18 mouse cellular contexts compared by ENCODE assay signal in genomic region chr3:145775862-145776261, GRCm38 (mm10). TPM values are rescaled to one million over a fixed set of nuclear protein-coding genes. Genes with fewer than 3 reads are reported as not detected.
DNase-seq lines count a peak whose midpoint lies in the region; ATAC-seq and TF ChIP-seq lines count a peak whose summit lies in the region.
"Had no signal": no experiment of that assay in that cellular context is flagged by ENCODE, and none has a peak within 500 bp of the region (broad histone marks: within the 10 kb centered on the region; RNA-seq: fewer than 3 reads in every experiment).

No protein-coding gene starts in this region.

- no peak overlapping the region for H3K4me3 ChIP-seq in kidney, embryonic 14.5 days (ENCODE audit: low read length)
- no peak overlapping the region for H3K4me3 ChIP-seq in liver, adult 2 months (ENCODE audit: insufficient read depth, low read depth, low read length)
- H3K4me3 ChIP-seq in liver, embryonic 11.5 days (ENCODE audit: low read depth, low read length), result no peak overlapping the region
- no peak overlapping the region for H3K4me3 ChIP-seq in intestine, embryonic 15.5 days (replicated peaks)
- H3K4me3 ChIP-seq in stomach, embryonic 16.5 days (replicated peaks; ENCODE audit: low read length), result no peak overlapping the region
- H3K4me3 ChIP-seq in hindbrain, embryonic 11.5 days (ENCODE audit: low read depth, low read length), result no peak overlapping the region
- H3K4me3 ChIP-seq: forebrain, embryonic 15.5 days; heart, embryonic 10.5 days; hindbrain, embryonic 13.5 days had no signal

- H3K4me1 ChIP-seq in kidney, embryonic 14.5 days (ENCODE audit: control insufficient read depth, insufficient read depth, low read length), result peaks cover 3% of the 10 kb centered on the region; the same call in 1 of the 2 replicates
- H3K4me1 ChIP-seq in liver, adult 2 months (ENCODE audit: control insufficient read depth, insufficient read depth, low read length), result peaks cover 22% of the 10 kb centered on the region
- peaks cover 2% of the 10 kb centered on the region for H3K4me1 ChIP-seq in liver, embryonic 11.5 days (replicated peaks; ENCODE audit: control insufficient read depth, insufficient read depth, low read length)
- H3K4me1 ChIP-seq in intestine, embryonic 15.5 days (replicated peaks), result peaks cover 11% of the 10 kb centered on the region; the same call in 1 of the 2 replicates
- 0 out of 2 replicates have a peak, but pooled peaks cover 6% of the 10 kb centered on the region for H3K4me1 ChIP-seq in stomach, embryonic 16.5 days (ENCODE audit: control insufficient read depth, insufficient read depth, low read length)
- 0 out of 2 replicates have a peak, but pooled peaks cover 2% of the 10 kb centered on the region for H3K4me1 ChIP-seq in hindbrain, embryonic 11.5 days (replicated peaks; ENCODE audit: control insufficient read depth, insufficient read depth, low read length)

- no peaks in the 10 kb centered on the region for H3K27me3 ChIP-seq in kidney, embryonic 14.5 days (ENCODE audit: control insufficient read depth, insufficient read depth, low read length)
- no peaks in the 10 kb centered on the region for H3K27me3 ChIP-seq in liver, adult 2 months (ENCODE audit: control insufficient read depth, insufficient read depth, low read length)
- no peaks in the 10 kb centered on the region for H3K27me3 ChIP-seq in liver, embryonic 11.5 days (replicated peaks; ENCODE audit: control insufficient read depth, insufficient read depth, low read length)
- H3K27me3 ChIP-seq in intestine, embryonic 15.5 days (replicated peaks), result no peaks in the 10 kb centered on the region
- no peaks in the 10 kb centered on the region for H3K27me3 ChIP-seq in stomach, embryonic 16.5 days (ENCODE audit: control insufficient read depth, insufficient read depth, low read length)
- H3K27me3 ChIP-seq in hindbrain, embryonic 11.5 days (ENCODE audit: control insufficient read depth, insufficient read depth, low read length), result no peaks in the 10 kb centered on the region
- H3K27me3 ChIP-seq: forebrain, embryonic 15.5 days; hindbrain, embryonic 13.5 days had no signal

- no peaks in the 10 kb centered on the region for H3K9me3 ChIP-seq in kidney, embryonic 14.5 days (ENCODE audit: control insufficient read depth, low read length)
- no peaks in the 10 kb centered on the region for H3K9me3 ChIP-seq in liver, embryonic 11.5 days (ENCODE audit: control insufficient read depth, low read length)
- no peaks in the 10 kb centered on the region for H3K9me3 ChIP-seq in intestine, embryonic 15.5 days
- no peaks in the 10 kb centered on the region for H3K9me3 ChIP-seq in stomach, embryonic 16.5 days (replicated peaks; ENCODE audit: control insufficient read depth, low read length)
- no peaks in the 10 kb centered on the region for H3K9me3 ChIP-seq in hindbrain, embryonic 11.5 days (ENCODE audit: control insufficient read depth, low read length)
- H3K9me3 ChIP-seq: forebrain, embryonic 15.5 days; heart, embryonic 10.5 days; hindbrain, embryonic 13.5 days had no signal

- H3K4me2 ChIP-seq in kidney, embryonic 14.5 days (replicated peaks; ENCODE audit: low read depth, low read length), result no peak overlapping the region
- no peak overlapping the region for H3K4me2 ChIP-seq in liver, embryonic 11.5 days
- H3K4me2 ChIP-seq in intestine, embryonic 15.5 days (replicated peaks), result peak overlapping the region; percentile 6; the same call in 1 of the 2 replicates
- H3K4me2 ChIP-seq in stomach, embryonic 16.5 days (ENCODE audit: low read depth, low read length), result no peak overlapping the region
- no peak overlapping the region for H3K4me2 ChIP-seq in hindbrain, embryonic 11.5 days (replicated peaks; ENCODE audit: low read depth, low read length)
- H3K4me2 ChIP-seq: forebrain, embryonic 15.5 days; hindbrain, embryonic 13.5 days had no signal

- no peak for TF ChIP-seq POLR2A in liver, adult 2 months (IDR thresholded peaks at IDR 0.05; ENCODE audit: extremely low read depth, insufficient read depth, low read length)

- WGBS in kidney, embryonic 14.5 days, result 80% methylated on average over 5 of the region's 5 CpGs
- WGBS in liver, adult 2 months, result 36% methylated on average over 5 of the region's 5 CpGs
- 88% methylated on average over 5 of the region's 5 CpGs for WGBS in liver, embryonic 11.5 days
- WGBS in intestine, embryonic 15.5 days, result 64% methylated on average over 5 of the region's 5 CpGs
- 72% methylated on average over 5 of the region's 5 CpGs for WGBS in stomach, embryonic 16.5 days
- WGBS in hindbrain, embryonic 11.5 days, result 83% methylated on average over 5 of the region's 5 CpGs

- no peak overlapping the region for H3K27ac ChIP-seq in kidney, embryonic 14.5 days (ENCODE audit: low read depth, low read length)
- no peak overlapping the region for H3K27ac ChIP-seq in liver, adult 2 months (replicated peaks; ENCODE audit: insufficient read depth, low read depth, low read length)
- H3K27ac ChIP-seq in liver, embryonic 11.5 days (ENCODE audit: low read depth, low read length), result no peak overlapping the region
- no peak overlapping the region for H3K27ac ChIP-seq in intestine, embryonic 15.5 days
- no peak overlapping the region for H3K27ac ChIP-seq in stomach, embryonic 16.5 days (ENCODE audit: low read length)
- no peak overlapping the region for H3K27ac ChIP-seq in hindbrain, embryonic 11.5 days (ENCODE audit: low read depth, low read length)
- H3K27ac ChIP-seq: forebrain, embryonic 15.5 days; heart, embryonic 10.5 days; hindbrain, embryonic 13.5 days had no signal

- TF ChIP-seq CTCF in liver, adult 2 months (IDR thresholded peaks at IDR 0.05; ENCODE audit: low read depth, low read length), result no peak

- H3K36me3 ChIP-seq in kidney, embryonic 14.5 days (ENCODE audit: control insufficient read depth, insufficient read depth, low read length), result no peaks in the 10 kb centered on the region
- H3K36me3 ChIP-seq in liver, adult 2 months (ENCODE audit: control insufficient read depth, insufficient read depth, low read length), result no peaks in the 10 kb centered on the region
- H3K36me3 ChIP-seq in liver, embryonic 11.5 days (ENCODE audit: control insufficient read depth, insufficient read depth, low read length), result no peaks in the 10 kb centered on the region
- no peaks in the 10 kb centered on the region for H3K36me3 ChIP-seq in intestine, embryonic 15.5 days
- H3K36me3 ChIP-seq in stomach, embryonic 16.5 days (ENCODE audit: control insufficient read depth, insufficient read depth, low read length), result no peaks in the 10 kb centered on the region
- H3K36me3 ChIP-seq in hindbrain, embryonic 11.5 days (ENCODE audit: control insufficient read depth, insufficient read depth, low read length), result no peaks in the 10 kb centered on the region
- H3K36me3 ChIP-seq: forebrain, embryonic 15.5 days; heart, embryonic 10.5 days; hindbrain, embryonic 13.5 days had no signal

- DNase-seq in kidney, adult 8-10 months, result peak; percentile 44 to 55
- peak; percentile 52 for DNase-seq in liver, adult 2 months (ENCODE audit: extremely low read depth, low read depth, low spot score)
- DNase-seq in liver, embryonic 11.5 days (ENCODE audit: low spot score), result no peak
- DNase-seq in hindbrain, embryonic 11.5 days (ENCODE audit: low spot score), result no peak
- DNase-seq: adrenal gland, postnatal 25 days; cerebellum, adult 2 months; cerebellum, postnatal 10 days; gastrocnemius, postnatal 10 days; heart, adult 18-20 months; heart, postnatal 10 days; heart, postnatal 4 days had no signal

- H3K79me2 ChIP-seq in liver, adult 2 months (ENCODE audit: control insufficient read depth, insufficient read depth, low read length), result peaks cover 13% of the 10 kb centered on the region; the same call in 1 of the 2 replicates

- no peak for ATAC-seq in kidney, embryonic 14.5 days (ENCODE audit: low FRiP score, low TSS enrichment)
- ATAC-seq in liver, embryonic 11.5 days (replicated peaks; ENCODE audit: low FRiP score), result no peak
- peak; percentile 73 for ATAC-seq in intestine, embryonic 15.5 days
- ATAC-seq in stomach, embryonic 16.5 days (ENCODE audit: insufficient read depth, low FRiP score), result peak; percentile 35; the same call in 1 of the 2 replicates
- no peak for ATAC-seq in megakaryocyte, adult 5-6 weeks (ENCODE audit: poor library complexity, severe bottlenecking)
- ATAC-seq in hindbrain, embryonic 11.5 days (ENCODE audit: low FRiP score), result no peak; the same call in 1 of the 2 replicates
- ATAC-seq: forebrain, embryonic 15.5 days had no signal

- no peak overlapping the region for H3K9ac ChIP-seq in kidney, embryonic 14.5 days (ENCODE audit: low read depth, low read length)
- H3K9ac ChIP-seq in liver, adult 2 months (ENCODE audit: low read depth, low read length), result no peak overlapping the region
- H3K9ac ChIP-seq in liver, embryonic 11.5 days (ENCODE audit: low read depth, low read length), result no peak overlapping the region
- no peak overlapping the region for H3K9ac ChIP-seq in intestine, embryonic 15.5 days
- no peak overlapping the region for H3K9ac ChIP-seq in stomach, embryonic 16.5 days (ENCODE audit: low read length)
- no peak overlapping the region for H3K9ac ChIP-seq in hindbrain, embryonic 11.5 days (ENCODE audit: low read depth, low read length)
- H3K9ac ChIP-seq: forebrain, embryonic 15.5 days; hindbrain, embryonic 13.5 days had no signal

RNA-seq across cellular contexts. Expression of gene Ddah1, which starts 17.4 kb away (rescaled TPM):
- polyA plus RNA-seq in kidney, embryonic 14.5 days (2014; fragmentation: Nextera tagmentation; extraction: Ambion mirVana), result 63.2 and 65.5 TPM in 2 replicates
- 43.1 and 50.7 TPM in 2 replicates for total RNA-seq in liver, adult 2 months (2014; rRNA removed)
- polyA plus RNA-seq in liver, adult 2 months (2012; rRNA removed), result 80.8 and 86.1 TPM in 2 replicates
- 47.3 and 50.2 TPM in 2 replicates for polyA plus RNA-seq in liver, embryonic 11.5 days (2014; fragmentation: Nextera tagmentation; extraction: Ambion mirVana)
- polyA plus RNA-seq in intestine, embryonic 15.5 days (2015; fragmentation: Nextera tagmentation; extraction: Ambion mirVana), result 45.3 and 53.5 TPM in 2 replicates
- polyA plus RNA-seq in stomach, embryonic 16.5 days (2015; fragmentation: Nextera tagmentation; extraction: Ambion mirVana), result 12.0 and 17.7 TPM in 2 replicates
- total RNA-seq in megakaryocyte, adult 5-6 weeks (2015), result not detected in 2 replicates
- not detected in 2 replicates for total RNA-seq in megakaryocyte, adult 5-6 weeks (2017)
- 34.7 and 37.4 TPM in 2 replicates for polyA plus RNA-seq in hindbrain, embryonic 11.5 days (2014; fragmentation: Nextera tagmentation; extraction: Ambion mirVana)

Comparison
In these comparisons a context has a peak if more than half of its experiments do, and no peak if none do; other contexts are left out.
1. DNase-seq: peak in kidney, adult 8-10 months (2 of 2) and liver, adult 2 months (single experiment); none in liver, embryonic 11.5 days (single experiment) and hindbrain, embryonic 11.5 days (single experiment).
2. ATAC-seq: peak in intestine, embryonic 15.5 days (single experiment) and stomach, embryonic 16.5 days (single experiment); none in kidney, embryonic 14.5 days (single experiment), liver, embryonic 11.5 days (single experiment), megakaryocyte, adult 5-6 weeks (single experiment) and hindbrain, embryonic 11.5 days (single experiment).